Mouse (Mus musculus): ENCODE data around the gene Gm16223. TPM values are rescaled to one million over a fixed set of nuclear protein-coding genes. Genes with fewer than 3 reads are reported as not detected.

Gene Gm16223
- polyA plus RNA-seq, 1 experiment from 2014 or later: not detected

DNA sequence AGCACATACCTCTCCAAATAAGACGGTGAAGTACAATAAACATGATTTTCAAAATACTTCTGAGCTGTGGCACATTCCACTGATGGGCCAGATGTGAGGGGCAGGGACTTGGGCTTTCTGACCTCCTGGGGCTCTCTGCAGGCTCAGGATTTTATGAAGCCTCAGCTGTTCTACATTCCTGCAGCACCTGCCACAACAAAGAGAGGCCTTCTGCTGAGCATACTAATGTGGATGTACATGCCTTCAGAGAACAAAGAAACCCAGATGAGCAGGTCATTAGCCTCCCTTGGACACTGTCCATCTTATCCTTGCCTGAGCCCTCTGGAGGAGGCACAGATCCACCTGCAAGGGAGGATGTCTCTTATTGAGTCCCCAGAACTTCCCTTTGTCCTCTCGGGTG, 97.0 kb downstream of the Gm16223 start:
- H3K9ac ChIP-seq: no peak overlapping the region
- WGBS: 47% methylated on average over 2 of the region's 2 CpGs

GRCm38 (mm10) chr5:42166311-42166710, 98.6 kb downstream of the Gm16223 start:
- Histone ChIP-seq H3K27ac (no peak overlapping the region), H3K9me3 (no peaks in the 10 kb centered on the region), H3K27me3 (replicated peaks) (no peaks in the 10 kb centered on the region), H3K4me3 (no peak overlapping the region), H3K4me1 (no peaks in the 10 kb centered on the region), H3K36me3 (no peaks in the 10 kb centered on the region), H3K9ac (no peak overlapping the region), H3K4me2 (replicated peaks) (no peak overlapping the region)
- WGBS: 74% methylated on average over 1 of the region's 1 CpGs
- ATAC-seq (ENCODE audit: low FRiP score, low read depth): no peak

More for the DNA sequence above, 97.0 kb downstream of the Gm16223 start:
- Histone ChIP-seq H3K4me2 (replicated peaks) (no peak overlapping the region), H3K9me3 (no peaks in the 10 kb centered on the region), H3K27me3 (replicated peaks) (no peaks in the 10 kb centered on the region), H3K36me3 (no peaks in the 10 kb centered on the region), H3K27ac (no peak overlapping the region), H3K4me3 (no peak overlapping the region), H3K4me1 (no peaks in the 10 kb centered on the region)
- ATAC-seq (ENCODE audit: low FRiP score, low read depth): no peak

- H3K4me1 ChIP-seq: no peaks in the 10 kb centered on the region
- WGBS: 91% methylated on average over 3 of the region's 3 CpGs
- H3K27ac ChIP-seq: no peak overlapping the region
- H3K4me3 ChIP-seq: no peak overlapping the region
- no peaks in the 10 kb centered on the region for H3K27me3 ChIP-seq (replicated peaks)
- no peaks in the 10 kb centered on the region for H3K9me3 ChIP-seq
- no peak overlapping the region for H3K9ac ChIP-seq
- H3K36me3 ChIP-seq: no peaks in the 10 kb centered on the region
- ATAC-seq (ENCODE audit: low FRiP score, low read depth): no peak
- H3K4me2 ChIP-seq (replicated peaks): no peak overlapping the region
Observed at GRCm38 (mm10) chr5:42168071-42168470, 100.3 kb downstream of the Gm16223 start.

- Histone ChIP-seq H3K36me3 (no peaks in the 10 kb centered on the region), H3K27me3 (replicated peaks) (no peaks in the 10 kb centered on the region), H3K4me1 (no peaks in the 10 kb centered on the region), H3K9ac (no peak overlapping the region), H3K4me3 (no peak overlapping the region), H3K27ac (no peak overlapping the region), H3K9me3 (no peaks in the 10 kb centered on the region), H3K4me2 (replicated peaks) (no peak overlapping the region)
- 67% methylated on average over 5 of the region's 5 CpGs for WGBS
- ATAC-seq (ENCODE audit: low FRiP score, low read depth): no peak
Observed at GRCm38 (mm10) chr5:42168785-42169184, 101.0 kb downstream of the Gm16223 start.

- no peaks in the 10 kb centered on the region for H3K9me3 ChIP-seq
- no peak for ATAC-seq (ENCODE audit: low FRiP score, low read depth)
Observed at GRCm38 (mm10) chr5:42174109-42174508, 106.3 kb downstream of the Gm16223 start.

DNA sequence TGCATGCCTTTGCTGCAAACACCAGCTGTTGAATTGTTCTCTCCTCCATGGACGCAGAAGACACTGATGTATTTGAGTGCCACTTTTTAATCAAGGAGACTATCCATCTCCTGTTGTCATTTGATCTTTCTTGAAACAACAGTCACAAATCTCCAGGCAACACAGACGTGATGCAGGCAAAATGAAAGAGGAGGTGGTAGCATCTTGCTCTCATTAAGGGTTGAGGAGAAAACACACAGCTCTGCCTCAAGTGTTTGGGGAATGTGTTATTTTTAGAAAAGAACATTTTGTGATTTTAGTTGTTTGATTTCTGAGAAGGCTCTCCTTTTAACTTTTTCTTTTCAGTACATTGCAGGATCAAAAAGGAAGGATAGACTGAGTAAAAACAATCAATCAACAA, 107.7 kb downstream of the Gm16223 start:
- no peaks in the 10 kb centered on the region for H3K36me3 ChIP-seq
- H3K9ac ChIP-seq: no peak overlapping the region
- H3K4me3 ChIP-seq: no peak overlapping the region
- no peak overlapping the region for H3K4me2 ChIP-seq (replicated peaks)
- no peak overlapping the region for H3K27ac ChIP-seq
- ATAC-seq (ENCODE audit: low FRiP score, low read depth): no peak
- no peaks in the 10 kb centered on the region for H3K9me3 ChIP-seq
- H3K27me3 ChIP-seq (replicated peaks): no peaks in the 10 kb centered on the region
- H3K4me1 ChIP-seq: no peaks in the 10 kb centered on the region
- WGBS: 72% methylated on average over 2 of the region's 2 CpGs

More at GRCm38 (mm10) chr5:42174109-42174508, 106.3 kb downstream of the Gm16223 start:
- H3K36me3 ChIP-seq: no peaks in the 10 kb centered on the region
- no peak overlapping the region for H3K9ac ChIP-seq
- no peak overlapping the region for H3K4me3 ChIP-seq
- no peak overlapping the region for H3K4me2 ChIP-seq (replicated peaks)
- no peaks in the 10 kb centered on the region for H3K27me3 ChIP-seq (replicated peaks)
- no peak overlapping the region for H3K27ac ChIP-seq
- 64% methylated on average over 2 of the region's 2 CpGs for WGBS
- H3K4me1 ChIP-seq: no peaks in the 10 kb centered on the region

- H3K9me3 ChIP-seq: no peaks in the 10 kb centered on the region
- H3K27ac ChIP-seq: no peak overlapping the region
- no peaks in the 10 kb centered on the region for H3K27me3 ChIP-seq (replicated peaks)
- H3K4me3 ChIP-seq: no peak overlapping the region
- ATAC-seq (ENCODE audit: low FRiP score, low read depth): no peak
- no peaks in the 10 kb centered on the region for H3K4me1 ChIP-seq
- no peaks in the 10 kb centered on the region for H3K36me3 ChIP-seq
- no peak overlapping the region for H3K4me2 ChIP-seq (replicated peaks)
- WGBS: 52% methylated on average over 3 of the region's 3 CpGs
- no peak overlapping the region for H3K9ac ChIP-seq
Observed at GRCm38 (mm10) chr5:42198493-42198892, 130.7 kb downstream of the Gm16223 start.

DNA sequence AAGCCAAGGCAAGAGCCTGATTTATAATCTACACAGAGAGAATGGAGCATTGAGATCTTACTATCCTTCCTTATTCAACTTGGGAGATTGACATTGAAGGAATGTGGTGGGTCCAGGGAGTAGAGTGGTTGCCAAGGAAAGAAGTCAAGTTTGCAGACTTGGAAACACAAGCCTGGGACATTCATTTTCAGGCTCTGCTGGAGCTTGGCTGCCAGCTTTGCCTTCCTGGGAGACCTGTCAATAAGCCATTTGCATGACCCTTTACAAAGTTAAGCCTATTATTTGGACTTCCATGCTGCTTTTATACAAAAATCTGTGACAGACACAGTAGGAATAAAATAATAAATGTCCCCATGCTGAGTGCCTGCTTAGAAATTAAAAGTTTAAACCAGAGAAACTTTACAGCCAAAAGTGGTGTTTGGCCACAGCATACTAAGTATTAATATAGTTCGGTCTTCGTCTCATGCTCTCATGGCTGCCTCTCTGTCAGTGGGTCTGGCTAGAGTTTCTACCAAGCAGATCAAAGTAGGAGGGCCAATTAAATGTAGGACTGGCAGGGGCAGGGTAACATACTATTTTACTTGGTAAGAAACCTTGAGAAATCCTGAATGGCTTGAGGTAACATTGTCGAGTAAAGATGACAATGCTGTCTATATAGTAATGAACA, 139.8 kb downstream of the Gm16223 start:
- H3K27ac ChIP-seq: no peak overlapping the region
- H3K4me2 ChIP-seq (replicated peaks): no peak overlapping the region
- no peaks in the 10 kb centered on the region for H3K36me3 ChIP-seq
- H3K27me3 ChIP-seq (replicated peaks): no peaks in the 10 kb centered on the region
- WGBS: 91% methylated on average over 3 of the region's 3 CpGs
- no peaks in the 10 kb centered on the region for H3K9me3 ChIP-seq
- no peaks in the 10 kb centered on the region for H3K4me1 ChIP-seq
- no peak for ATAC-seq (ENCODE audit: low FRiP score, low read depth)
- H3K4me3 ChIP-seq: no peak overlapping the region
- no peak overlapping the region for H3K9ac ChIP-seq

GRCm38 (mm10) chr5:42211554-42212338, 144.0 kb downstream of the Gm16223 start:
- Histone ChIP-seq H3K27ac (no peak overlapping the region), H3K9ac (no peak overlapping the region), H3K36me3 (no peaks in the 10 kb centered on the region), H3K4me1 (no peaks in the 10 kb centered on the region), H3K27me3 (replicated peaks) (no peaks in the 10 kb centered on the region), H3K4me2 (replicated peaks) (no peak overlapping the region), H3K4me3 (no peak overlapping the region), H3K9me3 (no peaks in the 10 kb centered on the region)
- ATAC-seq (ENCODE audit: low FRiP score, low read depth): no peak
- 69% methylated on average over 4 of the region's 4 CpGs for WGBS

GRCm38 (mm10) chr5:42212353-42212752, 144.6 kb downstream of the Gm16223 start:
- Histone ChIP-seq H3K4me2 (replicated peaks) (no peak overlapping the region), H3K36me3 (no peaks in the 10 kb centered on the region), H3K9me3 (no peaks in the 10 kb centered on the region), H3K4me3 (no peak overlapping the region), H3K4me1 (no peaks in the 10 kb centered on the region), H3K9ac (no peak overlapping the region), H3K27me3 (replicated peaks) (no peaks in the 10 kb centered on the region), H3K27ac (no peak overlapping the region)
- ATAC-seq (ENCODE audit: low FRiP score, low read depth): no peak
- 89% methylated on average over 4 of the region's 4 CpGs for WGBS

- H3K9ac ChIP-seq: no peak overlapping the region
- H3K27me3 ChIP-seq (replicated peaks): no peaks in the 10 kb centered on the region
- H3K27ac ChIP-seq: no peak overlapping the region
- no peaks in the 10 kb centered on the region for H3K36me3 ChIP-seq
- no peak for ATAC-seq (ENCODE audit: low FRiP score, low read depth)
- H3K4me2 ChIP-seq (replicated peaks): no peak overlapping the region
- WGBS: 81% methylated on average over 1 of the region's 1 CpGs
- no peaks in the 10 kb centered on the region for H3K9me3 ChIP-seq
- H3K4me1 ChIP-seq: no peaks in the 10 kb centered on the region
- no peak overlapping the region for H3K4me3 ChIP-seq
Observed at GRCm38 (mm10) chr5:42224840-42225239, 157.1 kb downstream of the Gm16223 start.

- no peak overlapping the region for H3K4me2 ChIP-seq (replicated peaks)
- no peak for ATAC-seq (ENCODE audit: low FRiP score, low read depth)
- no peaks in the 10 kb centered on the region for H3K4me1 ChIP-seq
- no peaks in the 10 kb centered on the region for H3K9me3 ChIP-seq
- H3K9ac ChIP-seq: no peak overlapping the region
- 71% methylated on average over 2 of the region's 2 CpGs for WGBS
- H3K4me3 ChIP-seq: no peak overlapping the region
- H3K36me3 ChIP-seq: no peaks in the 10 kb centered on the region
- H3K27me3 ChIP-seq (replicated peaks): no peaks in the 10 kb centered on the region
- H3K27ac ChIP-seq: no peak overlapping the region
Observed at GRCm38 (mm10) chr5:42228631-42229030, 160.9 kb downstream of the Gm16223 start.

DNA sequence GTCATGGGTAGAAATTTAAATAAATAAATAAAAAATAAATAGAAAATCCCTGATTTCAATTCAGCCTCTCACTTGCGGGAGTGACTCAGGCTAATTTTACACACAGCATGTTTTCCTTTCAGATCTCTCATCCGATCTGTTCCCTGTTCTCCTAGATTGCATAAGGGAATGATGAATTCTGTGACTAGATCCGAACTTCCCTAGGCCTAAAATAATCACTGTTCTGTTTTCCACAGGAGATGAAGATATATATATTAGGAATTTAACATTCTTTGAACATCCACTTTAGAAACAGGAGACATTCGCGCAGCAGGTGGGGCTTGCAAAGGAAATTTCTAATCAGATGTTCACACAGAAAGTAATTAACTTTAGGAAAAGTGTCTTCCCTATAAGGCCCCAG, 171.5 kb downstream of the Gm16223 start:
- H3K4me3 ChIP-seq: no peak overlapping the region
- no peaks in the 10 kb centered on the region for H3K4me1 ChIP-seq
- no peaks in the 10 kb centered on the region for H3K9me3 ChIP-seq
- H3K4me2 ChIP-seq (replicated peaks): no peak overlapping the region
- no peak overlapping the region for H3K9ac ChIP-seq
- no peak for ATAC-seq (ENCODE audit: low FRiP score, low read depth)
- 85% methylated on average over 5 of the region's 5 CpGs for WGBS
- no peaks in the 10 kb centered on the region for H3K36me3 ChIP-seq
- no peak overlapping the region for H3K27ac ChIP-seq
- H3K27me3 ChIP-seq (replicated peaks): no peaks in the 10 kb centered on the region

Data from neural tube, embryonic 12.5 days (tissue).